Mouse (Mus musculus) midbrain, embryonic 14.5 days (tissue): ENCODE measurements at regions not wholly inside any gene's neighbourhood (a gene's known extent, or its start where the extent isn't known, plus 50 kb on each side); places are given as distances from the start of the nearest gene placed in this dataset.

Source experiments
- ATAC-seq: fragments of 200-750 bp; cut with Nextera tagmentation; 2 replicates; pipeline ENCODE4 v1.8.0; 2017; ENCODE audit warnings: moderate number of reproducible peaks, moderate library complexity; ENCODE audit not compliant: low FRiP score, low TSS enrichment
- DNase-seq: peaks from one replicate; pipeline ENCODE4 v3.0.0-alpha.2; 2015
- H3K27ac ChIP-seq: fragments of 300-500 bp; sonication (generic); replicated peaks from 2 replicates; pipeline ENCODE4 v1.5.1; 2014; ENCODE audit warnings: mild to moderate bottlenecking, low read depth, low read length, moderate library complexity
- H3K27me3 ChIP-seq: fragments of 300-500 bp; sonication (generic); 2 replicates; pipeline ENCODE4 v1.6.1; 2014; ENCODE audit warnings: low read length, control low read depth, mixed read lengths; ENCODE audit not compliant: control insufficient read depth, insufficient read depth
- H3K36me3 ChIP-seq: fragments of 300-500 bp; sonication (generic); 2 replicates; pipeline ENCODE4 v1.6.1; 2014; ENCODE audit warnings: low read length, control low read depth; ENCODE audit not compliant: control insufficient read depth, insufficient read depth
- H3K4me1 ChIP-seq: fragments of 300-500 bp; sonication (generic); 2 replicates; pipeline ENCODE4 v1.6.1; 2014; ENCODE audit warnings: mild to moderate bottlenecking, antibody characterized with exemption, low read length, control low read depth; ENCODE audit not compliant: control insufficient read depth, insufficient read depth
- H3K4me2 ChIP-seq: fragments of 300-500 bp; sonication (generic); 2 replicates; pipeline ENCODE4 v1.6.1; 2014; ENCODE audit warnings: mild to moderate bottlenecking, low read length, moderate library complexity
- H3K4me3 ChIP-seq: fragments of 300-500 bp; sonication (generic); replicated peaks from 2 replicates; pipeline ENCODE4 v1.5.1; 2014; ENCODE audit warnings: low read depth, low read length
- H3K9ac ChIP-seq: fragments of 300-500 bp; sonication (generic); replicated peaks from 2 replicates; pipeline ENCODE4 v1.6.1; 2014; ENCODE audit warnings: mild to moderate bottlenecking, low read length, moderate library complexity
- H3K9me3 ChIP-seq: fragments of 300-500 bp; sonication (generic); 2 replicates; pipeline ENCODE4 v1.6.1; 2016; ENCODE audit warnings: low read length, control low read depth, mixed read lengths; ENCODE audit not compliant: control insufficient read depth
- WGBS: fragments of 180-500 bp; shearing (Covaris S2); extraction: QIAGEN DNeasy Blood & Tissue Kit; methylation state at CpG from one replicate; pipeline ENCODE4 v1.1.7; 2014; 5-methylcytosine and 5-hydroxymethylcytosine counted together

DNA sequence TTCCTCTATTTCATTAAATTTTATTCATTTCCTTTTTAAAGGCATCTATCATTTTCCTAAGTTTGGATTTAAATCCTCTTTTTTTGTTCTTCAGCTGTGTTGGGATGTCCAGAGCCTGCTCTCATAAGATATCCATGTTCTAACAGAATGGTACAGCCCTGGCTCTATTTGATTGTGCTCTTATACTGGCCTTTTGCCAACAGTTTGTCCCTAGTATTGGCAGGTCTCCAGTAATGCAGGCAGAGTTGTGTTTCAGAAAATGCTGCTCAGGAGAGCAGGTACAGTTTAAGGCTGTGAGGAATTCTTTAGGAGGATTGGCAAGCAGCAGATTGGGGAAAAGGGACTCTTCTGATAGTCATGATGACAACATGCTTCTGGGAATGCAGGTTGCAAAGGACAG lies 797.1 kb upstream of the Slit2 start:
- DNase-seq (peak; percentile 59), ATAC-seq (no peak)
- no peaks in the 10 kb centered on the region for H3K4me1 ChIP-seq

GRCm38 (mm10) chr5:47202164-47202914 lies 780.6 kb upstream of the Slit2 start:
- DNase-seq = no peak
- H3K4me1 ChIP-seq = no peaks in the 10 kb centered on the region
- no peaks in the 10 kb centered on the region for H3K36me3 ChIP-seq
- no peak overlapping the region for H3K9ac ChIP-seq
- no peak overlapping the region for H3K4me3 ChIP-seq
- no peaks in the 10 kb centered on the region for H3K9me3 ChIP-seq
- WGBS = 77% methylated on average over 3 of the region's 3 CpGs
- H3K27me3 ChIP-seq = no peaks in the 10 kb centered on the region
- no peak overlapping the region for H3K4me2 ChIP-seq
- no peak overlapping the region for H3K27ac ChIP-seq
- ATAC-seq = no peak

More for the DNA sequence above, 797.1 kb upstream of the Slit2 start:
- Histone ChIP-seq H3K27me3 (no peaks in the 10 kb centered on the region), H3K27ac (no peak overlapping the region), H3K9ac (no peak overlapping the region), H3K9me3 (no peaks in the 10 kb centered on the region), H3K4me3 (no peak overlapping the region), H3K4me2 (no peak overlapping the region), H3K36me3 (no peaks in the 10 kb centered on the region)

DNA sequence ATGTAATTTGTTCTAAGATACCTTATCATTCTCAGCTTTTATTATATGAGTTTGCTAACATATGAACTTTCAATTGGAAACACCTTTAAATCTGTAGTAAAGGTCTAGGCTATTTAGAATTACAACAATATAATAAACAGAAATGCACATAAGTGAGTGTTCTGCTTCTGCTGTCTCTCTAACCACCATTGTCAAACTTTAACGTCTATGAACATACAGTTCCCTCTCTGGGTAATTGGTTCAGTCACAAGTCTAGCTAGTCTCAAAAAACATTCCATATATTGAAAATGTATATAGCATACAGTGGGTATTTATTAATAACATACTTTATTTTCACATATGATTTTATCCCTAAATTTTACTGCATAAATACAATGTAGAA lies 780.0 kb upstream of the Slit2 start:
- no peaks in the 10 kb centered on the region for H3K9me3 ChIP-seq
- ATAC-seq (no peak), DNase-seq (no peak)
- H3K27me3 ChIP-seq = no peaks in the 10 kb centered on the region
- H3K4me2 ChIP-seq = no peak overlapping the region
- no peaks in the 10 kb centered on the region for H3K36me3 ChIP-seq
- WGBS = 92% methylated on average over 1 of the region's 1 CpGs
- H3K9ac ChIP-seq = no peak overlapping the region
- no peak overlapping the region for H3K27ac ChIP-seq
- H3K4me1 ChIP-seq = no peaks in the 10 kb centered on the region
- H3K4me3 ChIP-seq = no peak overlapping the region

- Histone ChIP-seq H3K4me2 (no peak overlapping the region), H3K4me3 (no peak overlapping the region), H3K36me3 (no peaks in the 10 kb centered on the region), H3K4me1 (no peaks in the 10 kb centered on the region), H3K9ac (no peak overlapping the region), H3K27ac (no peak overlapping the region), H3K27me3 (no peaks in the 10 kb centered on the region), H3K9me3 (no peaks in the 10 kb centered on the region)
- peak; percentile 23 for DNase-seq
- ATAC-seq = peak; percentile 60
- 19% methylated on average over 1 of the region's 1 CpGs for WGBS
Measured at GRCm38 (mm10) chr5:47210542-47210941, 772.4 kb upstream of the Slit2 start.

DNA sequence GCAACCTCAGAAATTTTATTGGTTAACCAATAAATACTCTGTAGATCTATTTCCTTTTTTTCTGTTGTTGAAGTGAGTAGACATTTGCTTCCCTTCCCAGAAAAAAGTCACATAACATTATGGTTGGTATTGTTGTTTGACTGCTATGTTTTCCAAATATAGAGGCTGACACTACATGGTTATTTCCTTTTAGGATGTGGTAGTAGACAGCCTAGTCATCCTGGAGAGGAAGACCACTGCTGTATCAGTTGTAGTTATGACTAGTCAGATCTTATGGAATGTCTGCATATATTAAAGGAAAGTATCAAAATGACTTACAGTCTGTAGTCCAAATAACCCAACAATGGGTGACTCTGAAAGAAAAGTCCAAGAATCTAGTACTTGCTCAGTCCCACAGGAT lies 767.5 kb upstream of the Slit2 start:
- Histone ChIP-seq H3K27ac (no peak overlapping the region), H3K9ac (no peak overlapping the region), H3K4me1 (no peaks in the 10 kb centered on the region), H3K4me3 (no peak overlapping the region), H3K9me3 (no peaks in the 10 kb centered on the region), H3K27me3 (no peaks in the 10 kb centered on the region), H3K36me3 (no peaks in the 10 kb centered on the region), H3K4me2 (no peak overlapping the region)
- no peak for DNase-seq
- no peak for ATAC-seq

- WGBS = 72% methylated on average over 1 of the region's 1 CpGs
- DNase-seq (peak; percentile 25), ATAC-seq (no peak)
- Histone ChIP-seq H3K4me3 (no peak overlapping the region), H3K36me3 (no peaks in the 10 kb centered on the region), H3K4me1 (no peaks in the 10 kb centered on the region), H3K4me2 (no peak overlapping the region), H3K9me3 (no peaks in the 10 kb centered on the region), H3K27ac (no peak overlapping the region), H3K9ac (no peak overlapping the region), H3K27me3 (no peaks in the 10 kb centered on the region)
Measured at GRCm38 (mm10) chr5:47225247-47225646, 757.7 kb upstream of the Slit2 start.

DNA sequence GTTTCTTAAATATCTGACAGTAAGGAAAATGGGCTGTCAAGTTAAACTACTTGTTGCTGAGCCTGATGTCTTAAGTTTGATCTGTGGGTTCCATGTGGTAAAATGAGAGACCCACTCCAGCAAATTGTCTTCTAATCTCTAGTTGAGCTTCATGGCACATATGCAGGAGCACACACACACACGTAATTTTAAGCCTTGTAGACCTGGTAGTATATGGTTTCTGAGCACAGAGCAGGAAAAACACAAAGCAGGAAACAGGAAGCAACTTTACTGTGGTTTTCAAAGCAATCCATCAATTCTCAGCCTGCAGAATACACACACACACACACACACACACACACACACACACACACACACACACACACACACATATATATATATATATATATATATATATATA lies 746.8 kb upstream of the Slit2 start:
- DNase-seq (no peak), ATAC-seq (no peak)
- Histone ChIP-seq H3K36me3 (no peaks in the 10 kb centered on the region), H3K4me3 (no peak overlapping the region), H3K4me1 (no peaks in the 10 kb centered on the region), H3K9me3 (0 out of 2 replicates have a peak, but pooled peaks cover 4% of the 10 kb centered on the region), H3K4me2 (no peak overlapping the region), H3K27me3 (no peaks in the 10 kb centered on the region), H3K27ac (no peak overlapping the region), H3K9ac (no peak overlapping the region)
- 71% methylated on average over 1 of the region's 1 CpGs for WGBS

DNA sequence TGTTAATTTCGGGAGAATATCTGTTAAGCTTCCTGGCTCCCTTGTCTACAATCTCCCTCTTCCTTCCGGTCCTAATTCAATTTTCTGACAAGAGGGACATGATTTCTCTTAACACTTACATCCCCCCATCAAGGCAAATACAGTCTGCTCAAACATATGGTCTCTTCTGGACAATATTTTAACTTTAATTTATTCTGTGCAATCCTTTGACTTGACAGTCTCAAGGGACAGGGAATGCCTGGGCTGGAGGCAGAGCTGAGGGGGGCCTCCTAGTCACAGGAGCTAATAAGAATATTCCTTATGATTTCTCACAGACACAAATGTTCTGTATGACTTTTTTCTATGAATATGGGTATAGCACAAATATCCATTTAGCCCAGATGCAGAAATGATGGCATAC lies 742.9 kb upstream of the Slit2 start:
- Histone ChIP-seq H3K9ac (no peak overlapping the region), H3K27ac (no peak overlapping the region), H3K4me2 (no peak overlapping the region), H3K36me3 (no peaks in the 10 kb centered on the region), H3K4me1 (no peaks in the 10 kb centered on the region), H3K9me3 (0 out of 2 replicates have a peak, but pooled peaks cover 4% of the 10 kb centered on the region), H3K4me3 (no peak overlapping the region), H3K27me3 (no peaks in the 10 kb centered on the region)
- 43% methylated on average over 2 of the region's 2 CpGs for WGBS
- ATAC-seq = peak; percentile 57; the same call in 1 of the 2 replicates
- peak; percentile 34 for DNase-seq

- no peak for ATAC-seq
- peak; percentile 9 for DNase-seq
- no peaks in the 10 kb centered on the region for H3K36me3 ChIP-seq
- 77% methylated on average over 7 of the region's 7 CpGs for WGBS
- no peak overlapping the region for H3K4me2 ChIP-seq
- H3K9me3 ChIP-seq = 0 out of 2 replicates have a peak, but pooled peaks cover 4% of the 10 kb centered on the region
- no peaks in the 10 kb centered on the region for H3K27me3 ChIP-seq
- no peak overlapping the region for H3K9ac ChIP-seq
- H3K4me3 ChIP-seq = no peak overlapping the region
- H3K27ac ChIP-seq = no peak overlapping the region
- no peaks in the 10 kb centered on the region for H3K4me1 ChIP-seq
Measured at GRCm38 (mm10) chr5:47240586-47240985, 742.4 kb upstream of the Slit2 start.
